Mouse (Mus musculus): ENCODE measurements at regions not wholly inside any gene's neighbourhood (a gene's known extent, or its start where the extent isn't known, plus 50 kb on each side); places are given as distances from the start of the nearest gene placed in this dataset.

GRCm38 (mm10) chr13:34398061-34398787 is 53.2 kb upstream of the Slc22a23 start:
- TF ChIP-seq USF1 (IDR thresholded peaks at IDR 0.05; ENCODE audit: low read depth) (no peak), POLR2AphosphoS2 (IDR thresholded peaks at IDR 0.05; ENCODE audit: insufficient read length, low read depth) (no peak), MYOD1 (IDR thresholded peaks at IDR 0.05; ENCODE audit: control insufficient read depth in 1 of 3, insufficient read length in 2 of 3, low read depth in 2 of 3) (no peak), POLR2A (IDR thresholded peaks at IDR 0.05; ENCODE audit: insufficient read length, low read depth) (no peak), TCF12 (IDR thresholded peaks at IDR 0.05; ENCODE audit: insufficient read depth, poor library complexity, severe bottlenecking) (no peak), CEBPB (IDR thresholded peaks at IDR 0.05; ENCODE audit: insufficient read depth, poor library complexity, severe bottlenecking) (no peak), MAX (IDR thresholded peaks at IDR 0.05; ENCODE audit: low read depth) (no peak), SRF (IDR thresholded peaks at IDR 0.05; ENCODE audit: control insufficient read depth, insufficient read length, low read depth) (no peak), E2F4 (IDR thresholded peaks at IDR 0.05; ENCODE audit: insufficient read depth) (no peak), MYOG (IDR thresholded peaks at IDR 0.05; ENCODE audit: control insufficient read depth in 1 of 3, insufficient read depth in 1 of 3, insufficient read length in 2 of 3, low read depth in 2 of 3) (no peak), TCF3 (IDR thresholded peaks at IDR 0.05; ENCODE audit: insufficient read length, low read depth) (no peak)

All from myocyte (in vitro differentiated cells).